In the genomic region with DNA sequence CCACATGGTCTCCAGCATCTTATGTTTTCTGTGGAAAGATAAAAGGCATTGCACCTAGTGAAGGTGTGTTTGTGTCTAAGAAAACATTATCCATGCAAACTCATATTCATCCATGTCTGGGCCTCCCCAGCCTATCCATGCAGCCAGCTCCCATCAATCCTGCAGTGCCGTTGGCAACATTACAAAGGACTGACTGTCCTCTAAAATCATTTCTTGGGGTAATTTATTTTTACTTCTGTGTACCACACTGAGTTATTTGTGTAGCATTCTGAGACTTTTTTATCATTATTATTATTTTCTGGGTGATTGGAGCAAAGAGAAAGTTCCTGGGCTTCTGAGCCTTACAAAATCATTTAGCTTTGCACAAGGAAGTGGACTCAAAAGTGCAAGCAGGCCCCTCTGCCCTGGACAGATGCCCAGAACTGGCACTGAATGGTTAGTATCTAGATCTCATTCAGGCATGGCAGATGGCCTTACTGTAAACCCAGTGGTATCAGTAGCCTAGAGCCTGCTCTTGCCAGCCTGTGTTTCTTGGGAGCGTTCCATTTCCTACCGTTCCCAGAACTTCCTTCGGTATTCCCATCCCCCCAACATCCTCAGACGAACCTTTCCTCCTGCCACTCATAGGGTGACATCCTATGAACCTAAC, we compare ENCODE assay signal across 8 mouse cellular contexts.
DNase-seq lines count a peak whose midpoint lies in the region; ATAC-seq and TF ChIP-seq lines count a peak whose summit lies in the region.

No protein-coding gene starts in this region.

- H3K27me3 ChIP-seq in heart, embryonic 13.5 days (replicated peaks), result no peaks in the 10 kb centered on the region
- no peaks in the 10 kb centered on the region for H3K27me3 ChIP-seq in heart, adult 2 months (ENCODE audit: control insufficient read depth, insufficient read depth, low read length)
- H3K27me3 ChIP-seq in midbrain, embryonic 14.5 days (ENCODE audit: control insufficient read depth, insufficient read depth, low read length), result no peaks in the 10 kb centered on the region
- no peaks in the 10 kb centered on the region for H3K27me3 ChIP-seq in midbrain, embryonic 13.5 days

- H3K27ac ChIP-seq in heart, embryonic 13.5 days (replicated peaks), result peak overlapping the region; percentile 28; the same call in 1 of the 2 replicates
- no peak overlapping the region for H3K27ac ChIP-seq in heart, adult 2 months
- no peak overlapping the region for H3K27ac ChIP-seq in midbrain, embryonic 14.5 days (replicated peaks; ENCODE audit: low read depth, low read length)
- no peak overlapping the region for H3K27ac ChIP-seq in midbrain, embryonic 13.5 days

- no peak for TF ChIP-seq CTCF in heart, adult 2 months (IDR thresholded peaks at IDR 0.05)

- no peak overlapping the region for H3K4me2 ChIP-seq in heart, embryonic 13.5 days
- H3K4me2 ChIP-seq in midbrain, embryonic 14.5 days (ENCODE audit: low read length), result no peak overlapping the region
- no peak overlapping the region for H3K4me2 ChIP-seq in midbrain, embryonic 13.5 days (replicated peaks)

- no peak overlapping the region for H3K4me3 ChIP-seq in heart, embryonic 13.5 days
- no peak overlapping the region for H3K4me3 ChIP-seq in heart, adult 2 months
- H3K4me3 ChIP-seq in midbrain, embryonic 14.5 days (replicated peaks; ENCODE audit: low read depth, low read length), result no peak overlapping the region
- no peak overlapping the region for H3K4me3 ChIP-seq in midbrain, embryonic 13.5 days (replicated peaks)

- intact Hi-C loops in heart, adult 2 months (cut with DNase I), result no loop called here

- no peak for ATAC-seq in heart, embryonic 13.5 days (ENCODE audit: extremely low read depth, insufficient number of reproducible peaks, low FRiP score, low TSS enrichment)
- no peak for ATAC-seq in midbrain, embryonic 14.5 days (ENCODE audit: low FRiP score, low TSS enrichment)
- no peak for ATAC-seq in midbrain, embryonic 13.5 days
- no peak for ATAC-seq in erythroblast, adult 5-6 weeks (replicated peaks; ENCODE audit: low FRiP score, poor library complexity, severe bottlenecking)

- TF ChIP-seq EP300 in heart, adult 2 months (IDR thresholded peaks at IDR 0.05; ENCODE audit: insufficient read depth, low read depth, low read length), result no peak

- no peak for DNase-seq in heart, adult 2 months
- peak; percentile 61 for DNase-seq in midbrain, embryonic 14.5 days
- peak; percentile 93 for DNase-seq in cerebellum, adult 9-11 months
- DNase-seq in ovary, postnatal 14 days (ENCODE audit: low spot score), result peak; percentile 37
- no peak for DNase-seq in frontal cortex, postnatal 25 days (ENCODE audit: low spot score in 2 of 2)

- 51% methylated on average over 5 of the region's 5 CpGs for WGBS in heart, embryonic 13.5 days
- WGBS in heart, adult 2 months, result 25% methylated on average over 5 of the region's 5 CpGs
- 80% methylated on average over 5 of the region's 5 CpGs for WGBS in midbrain, embryonic 14.5 days
- WGBS in midbrain, embryonic 13.5 days, result 75% methylated on average over 5 of the region's 5 CpGs

- TF ChIP-seq POLR2A in heart, adult 2 months (IDR thresholded peaks at IDR 0.05; ENCODE audit: insufficient read depth, low read depth, low read length), result no peak

- no peaks in the 10 kb centered on the region for H3K79me2 ChIP-seq in heart, adult 2 months (replicated peaks; ENCODE audit: control insufficient read depth, insufficient read depth, low read length)

- peaks cover 13% of the 10 kb centered on the region for H3K4me1 ChIP-seq in heart, embryonic 13.5 days
- peaks cover 1% of the 10 kb centered on the region; the same call in 1 of the 2 replicates for H3K4me1 ChIP-seq in heart, adult 2 months (ENCODE audit: control insufficient read depth, insufficient read depth, low read length)
- no peaks in the 10 kb centered on the region for H3K4me1 ChIP-seq in midbrain, embryonic 14.5 days (ENCODE audit: control insufficient read depth, insufficient read depth, low read length)
- no peaks in the 10 kb centered on the region for H3K4me1 ChIP-seq in midbrain, embryonic 13.5 days (replicated peaks)

- no peaks in the 10 kb centered on the region for H3K36me3 ChIP-seq in heart, embryonic 13.5 days
- no peaks in the 10 kb centered on the region for H3K36me3 ChIP-seq in heart, adult 2 months (ENCODE audit: control insufficient read depth, insufficient read depth, low read length)
- no peaks in the 10 kb centered on the region for H3K36me3 ChIP-seq in midbrain, embryonic 14.5 days (ENCODE audit: control insufficient read depth, insufficient read depth, low read length)
- no peaks in the 10 kb centered on the region for H3K36me3 ChIP-seq in midbrain, embryonic 13.5 days

- no peaks in the 10 kb centered on the region for H3K9me3 ChIP-seq in heart, embryonic 13.5 days
- H3K9me3 ChIP-seq in midbrain, embryonic 14.5 days (ENCODE audit: control insufficient read depth, low read length), result no peaks in the 10 kb centered on the region
- H3K9me3 ChIP-seq in midbrain, embryonic 13.5 days, result no peaks in the 10 kb centered on the region

- H3K9ac ChIP-seq in heart, embryonic 13.5 days, result no peak overlapping the region
- no peak overlapping the region for H3K9ac ChIP-seq in heart, adult 2 months (ENCODE audit: low read depth, low read length)
- H3K9ac ChIP-seq in midbrain, embryonic 14.5 days (replicated peaks; ENCODE audit: low read length), result no peak overlapping the region
- no peak overlapping the region for H3K9ac ChIP-seq in midbrain, embryonic 13.5 days (replicated peaks)

Comparison
In these comparisons a context has a peak if more than half of its experiments do, and no peak if none do; other contexts are left out.
1. DNase-seq: peak in midbrain, embryonic 14.5 days (single experiment), cerebellum, adult 9-11 months (single experiment) and ovary, postnatal 14 days (single experiment); none in heart, adult 2 months (0 of 2) and frontal cortex, postnatal 25 days (0 of 2).